Mouse (Mus musculus): Measurements from ENCODE around the gene Isg20l2. TPM values are rescaled to one million over a fixed set of nuclear protein-coding genes. Genes with fewer than 3 reads are reported as not detected.

Gene Isg20l2
- polyA plus RNA-seq (2014; fragmentation: Illumina TruSeq; extraction: RNeasy Lipid Tissue Mini Kit (QIAGEN cat#74804); ENCODE audit: low read depth, low replicate concordance) = 96.7 TPM

DNA sequence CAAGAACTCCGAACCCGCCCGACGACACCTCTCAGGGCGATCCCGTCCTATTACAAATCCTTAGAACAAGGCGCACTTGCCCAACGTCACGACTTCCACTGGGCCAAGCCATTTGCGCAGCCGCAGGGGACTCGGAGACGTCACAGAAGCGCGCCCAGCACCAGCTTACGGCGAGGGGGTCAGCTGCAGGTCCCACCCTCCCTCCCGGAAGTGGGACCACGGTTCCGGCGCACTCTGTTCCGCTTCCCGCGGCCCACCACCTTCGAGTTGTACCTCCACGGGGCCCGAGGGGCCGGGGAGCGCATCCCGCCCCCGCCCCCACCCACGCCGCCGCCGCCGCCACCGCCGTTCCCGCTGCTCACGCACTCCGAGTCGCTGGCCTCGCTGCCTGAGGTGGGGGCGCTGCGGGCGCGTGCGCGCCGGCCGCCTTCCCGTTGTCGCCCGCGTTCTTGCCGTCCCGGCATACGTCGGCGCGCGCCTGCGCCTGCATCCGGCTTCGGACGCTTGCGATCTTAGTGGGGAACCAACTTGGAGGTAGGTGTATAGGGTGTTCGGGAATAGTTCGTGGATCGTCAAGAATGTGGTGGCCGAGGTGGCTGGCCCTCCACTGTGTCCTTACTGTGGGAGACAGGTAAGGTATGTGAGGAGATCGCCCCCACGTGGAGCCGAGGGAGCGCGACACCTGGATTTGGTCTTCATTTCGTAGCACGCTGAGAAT, at the start of gene Isg20l2, which contains the start of gene Rrnad1:
TSS of gene Isg20l2 (plus strand) at position 237 of the 718 bp plus-strand sequence.
TSS of gene Rrnad1 (minus strand) at position 640 of the 718 bp plus-strand sequence.

DNA sequence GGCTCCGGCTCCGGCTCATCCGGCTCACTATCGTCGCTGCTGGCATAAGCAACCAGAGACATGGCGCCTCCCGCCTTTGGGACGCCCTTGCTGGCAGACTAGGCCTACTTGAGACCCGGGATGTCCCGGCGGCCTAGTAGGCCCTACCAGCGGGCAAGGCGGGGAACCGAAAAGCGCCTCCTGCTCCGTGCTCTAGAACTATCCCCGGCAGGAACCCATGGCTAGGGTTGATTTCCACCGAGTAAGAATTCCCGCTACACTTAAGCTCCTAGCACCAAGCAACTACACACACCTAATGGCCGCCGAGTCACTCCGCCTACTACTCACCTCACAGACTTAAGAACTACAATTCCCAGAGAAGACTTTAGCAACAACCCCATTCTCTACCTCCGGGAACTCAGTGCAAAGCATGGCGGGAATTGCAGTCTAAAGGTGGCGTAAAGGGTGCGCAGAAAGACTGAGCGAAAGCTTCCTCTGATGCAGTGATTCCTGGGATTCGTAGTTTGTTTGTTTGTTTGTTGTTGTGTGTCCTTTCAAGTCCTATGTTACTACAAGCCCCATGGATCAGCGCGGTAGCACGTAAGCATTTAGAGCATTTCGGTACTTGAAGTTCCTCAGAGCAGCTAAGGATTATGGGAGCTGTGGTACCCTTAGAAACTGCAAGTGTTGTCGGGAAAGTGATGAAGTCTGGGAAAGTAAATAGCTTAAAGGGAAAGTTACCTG, 44.7 kb upstream of the Isg20l2 start, which contains the start of gene Prcc:
TSS of gene Prcc (minus strand) at position 328 of the 723 bp plus-strand sequence.

DNA sequence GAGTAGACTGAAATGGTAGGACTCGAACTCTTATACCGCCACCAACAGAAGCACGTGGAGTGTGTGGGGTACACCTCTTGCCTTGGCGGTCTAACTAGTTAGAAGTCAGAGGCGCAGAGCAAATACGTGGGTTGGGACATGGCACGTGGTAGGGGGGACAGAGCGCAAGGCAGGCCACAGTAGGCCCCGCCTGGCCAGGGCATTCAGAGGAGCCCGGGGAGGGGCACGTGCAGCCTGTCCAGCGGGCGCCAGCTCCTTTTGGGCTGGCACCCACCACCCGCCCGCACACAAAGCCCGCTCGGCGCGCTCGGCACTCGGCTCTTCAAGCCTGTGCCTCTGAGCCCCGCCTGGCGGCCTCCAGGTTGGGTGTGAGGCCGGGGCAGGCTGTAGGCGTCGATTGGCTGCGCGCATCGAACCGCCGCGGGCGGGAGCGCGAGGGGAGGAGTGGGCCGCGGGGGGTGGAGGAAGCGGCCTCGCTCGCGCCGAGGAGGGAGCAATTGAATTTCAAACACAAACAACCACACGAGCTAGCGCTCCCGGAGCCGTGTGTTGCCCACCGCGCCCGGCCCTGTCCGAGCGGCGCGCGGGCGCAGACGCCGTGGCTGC, 24.1 kb upstream of the Isg20l2 start, which contains the start of gene Hdgf:
TSS of gene Hdgf (plus strand) at position 442 of the 606 bp plus-strand sequence.

DNA sequence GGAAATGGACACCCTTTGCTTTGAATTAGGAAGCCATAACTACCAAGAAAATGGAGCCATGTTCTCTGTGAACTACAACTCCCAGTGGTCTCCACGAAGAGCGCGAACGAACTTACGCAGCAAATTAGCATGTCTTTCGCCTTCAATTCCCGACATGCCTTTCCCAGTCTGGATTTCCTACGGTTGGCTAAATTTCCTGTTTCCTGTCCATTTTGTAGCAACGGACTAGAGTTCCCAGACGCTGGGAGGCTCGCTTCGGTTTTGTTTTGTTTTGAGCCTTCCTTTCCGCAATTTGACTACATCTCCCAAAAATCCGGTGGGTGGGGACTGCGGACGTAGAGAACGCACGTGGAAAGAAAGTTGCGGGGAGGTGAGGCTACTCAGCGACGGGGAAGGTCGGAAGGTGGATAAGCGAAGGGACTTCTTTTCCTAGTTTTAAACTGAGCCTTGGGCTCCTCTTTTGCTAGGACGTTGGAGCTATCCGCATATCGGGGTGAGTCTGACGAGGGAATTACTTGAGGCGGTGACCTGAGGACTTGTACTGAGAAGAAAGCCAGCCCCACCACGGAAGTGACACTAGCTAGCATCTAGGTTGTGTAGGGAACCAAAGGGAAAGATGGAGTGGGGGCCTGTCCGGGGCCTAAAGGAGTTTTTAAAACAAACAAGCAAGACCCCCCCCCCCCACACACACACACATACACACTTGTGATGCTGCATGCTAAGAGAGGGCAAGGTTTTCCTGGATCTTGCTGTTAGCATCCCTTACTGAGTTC, 10.6 kb upstream of the Isg20l2 start, which contains the start of gene Mrpl24:
TSS of gene Mrpl24 (plus strand) at position 171 of the 773 bp plus-strand sequence.

DNA sequence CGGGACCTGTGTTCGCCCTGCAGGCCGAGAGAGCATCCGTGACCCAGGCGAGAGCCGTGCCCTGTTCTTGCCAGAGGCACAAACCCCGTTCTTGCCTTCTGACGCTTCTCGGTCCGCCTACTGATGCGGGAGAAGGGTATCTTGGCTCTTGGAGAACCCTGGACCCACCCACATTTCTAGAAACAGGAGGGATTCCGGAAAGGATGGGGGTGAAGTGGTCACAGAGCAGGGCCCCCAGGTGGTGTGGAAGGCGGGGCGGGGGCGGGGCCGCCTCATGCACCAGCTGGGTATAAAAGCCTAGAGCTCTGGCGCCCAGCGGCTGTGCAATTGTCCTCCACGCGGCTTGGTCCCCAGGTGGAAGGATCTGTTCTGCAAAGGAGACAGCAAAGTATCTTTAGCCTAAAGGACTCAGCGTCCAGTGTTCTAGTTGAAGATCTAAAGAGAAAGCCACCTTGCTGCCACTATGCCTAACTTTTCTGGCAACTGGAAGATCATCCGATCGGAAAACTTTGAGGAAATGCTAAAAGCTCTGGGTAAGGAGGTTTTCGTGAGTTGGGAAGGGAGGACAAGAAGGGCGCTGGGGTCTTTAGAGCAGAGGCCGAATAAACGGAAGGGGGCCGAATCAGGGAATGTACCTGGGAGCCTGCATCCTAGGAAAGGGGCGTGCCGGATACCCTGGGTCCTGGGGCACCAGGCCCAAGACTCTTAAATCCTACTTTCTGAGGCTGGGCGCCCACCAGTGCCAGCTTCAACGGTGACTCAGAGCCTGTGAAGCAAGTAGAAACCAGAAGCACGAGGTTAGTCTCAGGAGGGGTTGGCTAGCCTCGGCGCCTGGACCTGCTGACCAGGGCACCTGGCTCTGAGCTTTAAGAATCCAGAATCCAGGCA, 18.5 kb downstream of the Isg20l2 start, which contains the start of gene Crabp2:
TSS of gene Crabp2 (plus strand) at position 289 of the 888 bp plus-strand sequence.

DNA sequence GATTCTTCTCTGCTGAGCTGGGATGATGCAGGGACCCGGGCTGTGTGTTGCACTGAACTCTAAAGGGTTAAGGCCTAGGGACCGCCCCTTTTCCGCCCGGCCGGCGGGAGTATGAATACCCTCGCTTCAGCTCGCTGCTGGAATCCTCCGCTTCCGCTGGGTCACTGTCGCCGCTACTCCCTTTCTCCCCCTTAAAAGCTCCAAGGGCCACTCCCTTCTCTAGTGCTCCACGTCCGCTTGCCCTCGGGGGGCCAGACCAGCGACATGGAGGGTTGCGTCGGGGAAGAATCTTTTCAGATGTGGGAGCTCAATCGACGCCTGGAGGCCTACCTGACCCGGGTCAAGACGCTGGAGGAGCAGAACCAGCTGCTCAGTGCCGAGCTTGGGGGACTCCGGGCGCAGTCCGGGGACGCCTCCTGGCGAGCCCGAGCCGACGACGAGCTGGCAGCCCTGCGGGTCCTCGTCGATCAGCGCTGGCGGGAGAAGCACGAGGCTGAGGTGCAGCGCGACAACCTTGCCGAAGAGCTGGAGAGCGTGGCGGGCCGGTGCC, 40.9 kb downstream of the Isg20l2 start, which contains the start of gene Nes:
TSS of gene Nes (plus strand) at position 140 of the 550 bp plus-strand sequence.

Other genes starting within 250 kb of the Isg20l2 start
- 25.4 TPM for gene Lrrc71, start 181.7 kb upstream of the Isg20l2 start, polyA plus RNA-seq (2014; fragmentation: Illumina TruSeq; extraction: RNeasy Lipid Tissue Mini Kit (QIAGEN cat#74804); ENCODE audit: low read depth, low replicate concordance)
- gene Ntrk1, start 135.2 kb upstream of the Isg20l2 start, polyA plus RNA-seq (2014; fragmentation: Illumina TruSeq; extraction: RNeasy Lipid Tissue Mini Kit (QIAGEN cat#74804); ENCODE audit: low read depth, low replicate concordance) = not detected
- not detected for gene Insrr, start 133.4 kb upstream of the Isg20l2 start, polyA plus RNA-seq (2014; fragmentation: Illumina TruSeq; extraction: RNeasy Lipid Tissue Mini Kit (QIAGEN cat#74804); ENCODE audit: low read depth, low replicate concordance)
- gene Pear1, start 106.0 kb upstream of the Isg20l2 start, polyA plus RNA-seq (2014; fragmentation: Illumina TruSeq; extraction: RNeasy Lipid Tissue Mini Kit (QIAGEN cat#74804); ENCODE audit: low read depth, low replicate concordance) = 0.14 TPM
- not detected for gene Sh2d2a, start 83.6 kb upstream of the Isg20l2 start, polyA plus RNA-seq (2014; fragmentation: Illumina TruSeq; extraction: RNeasy Lipid Tissue Mini Kit (QIAGEN cat#74804); ENCODE audit: low read depth, low replicate concordance)
- 3.6 TPM for gene Prcc, start 44.7 kb upstream of the Isg20l2 start, polyA plus RNA-seq (2014; fragmentation: Illumina TruSeq; extraction: RNeasy Lipid Tissue Mini Kit (QIAGEN cat#74804); ENCODE audit: low read depth, low replicate concordance)
- 195 TPM for gene Hdgf, start 24.0 kb upstream of the Isg20l2 start, polyA plus RNA-seq (2014; fragmentation: Illumina TruSeq; extraction: RNeasy Lipid Tissue Mini Kit (QIAGEN cat#74804); ENCODE audit: low read depth, low replicate concordance)
- gene Mrpl24, start 10.8 kb upstream of the Isg20l2 start, polyA plus RNA-seq (2014; fragmentation: Illumina TruSeq; extraction: RNeasy Lipid Tissue Mini Kit (QIAGEN cat#74804); ENCODE audit: low read depth, low replicate concordance) = 95.8 TPM
- 5.3 TPM for gene Rrnad1, start 403 bp downstream of the Isg20l2 start, polyA plus RNA-seq (2014; fragmentation: Illumina TruSeq; extraction: RNeasy Lipid Tissue Mini Kit (QIAGEN cat#74804); ENCODE audit: low read depth, low replicate concordance)
- gene Crabp2, start 18.4 kb downstream of the Isg20l2 start, polyA plus RNA-seq (2014; fragmentation: Illumina TruSeq; extraction: RNeasy Lipid Tissue Mini Kit (QIAGEN cat#74804); ENCODE audit: low read depth, low replicate concordance) = not detected
- gene Nes, start 40.8 kb downstream of the Isg20l2 start, polyA plus RNA-seq (2014; fragmentation: Illumina TruSeq; extraction: RNeasy Lipid Tissue Mini Kit (QIAGEN cat#74804); ENCODE audit: low read depth, low replicate concordance) = 0.73 TPM
- not detected for gene Bcan, start 69.9 kb downstream of the Isg20l2 start, polyA plus RNA-seq (2014; fragmentation: Illumina TruSeq; extraction: RNeasy Lipid Tissue Mini Kit (QIAGEN cat#74804); ENCODE audit: low read depth, low replicate concordance)
- 1.8 TPM for gene Hapln2, start 97.3 kb downstream of the Isg20l2 start, polyA plus RNA-seq (2014; fragmentation: Illumina TruSeq; extraction: RNeasy Lipid Tissue Mini Kit (QIAGEN cat#74804); ENCODE audit: low read depth, low replicate concordance)
- gene Gpatch4, start 112.8 kb downstream of the Isg20l2 start, polyA plus RNA-seq (2014; fragmentation: Illumina TruSeq; extraction: RNeasy Lipid Tissue Mini Kit (QIAGEN cat#74804); ENCODE audit: low read depth, low replicate concordance) = 5.1 TPM
- gene Naxe, start 128.2 kb downstream of the Isg20l2 start, polyA plus RNA-seq (2014; fragmentation: Illumina TruSeq; extraction: RNeasy Lipid Tissue Mini Kit (QIAGEN cat#74804); ENCODE audit: low read depth, low replicate concordance) = 17.5 TPM
- 9.3 TPM for gene Ttc24, start 148.0 kb downstream of the Isg20l2 start, polyA plus RNA-seq (2014; fragmentation: Illumina TruSeq; extraction: RNeasy Lipid Tissue Mini Kit (QIAGEN cat#74804); ENCODE audit: low read depth, low replicate concordance)
- gene Iqgap3, start 151.7 kb downstream of the Isg20l2 start, polyA plus RNA-seq (2014; fragmentation: Illumina TruSeq; extraction: RNeasy Lipid Tissue Mini Kit (QIAGEN cat#74804); ENCODE audit: low read depth, low replicate concordance) = 0.36 TPM
- gene Mef2d, start 212.1 kb downstream of the Isg20l2 start, polyA plus RNA-seq (2014; fragmentation: Illumina TruSeq; extraction: RNeasy Lipid Tissue Mini Kit (QIAGEN cat#74804); ENCODE audit: low read depth, low replicate concordance) = 2.4 TPM

Measured in testis, adult 10 weeks (tissue).